Mouse (Mus musculus): Measurements from ENCODE around the gene Cggbp1.

GRCm38 (mm10) chr16:64852441-64852871 is 660 bp downstream of the Cggbp1 start:
- no peak for TF ChIP-seq CTCF (IDR thresholded peaks at IDR 0.05; ENCODE audit: borderline replicate concordance, insufficient read depth, low read length)
- no peak for TF ChIP-seq POLR2A (IDR thresholded peaks at IDR 0.05; ENCODE audit: low read depth, low read length)

Measured in embryonic fibroblast, embryonic 13.5 days (primary cell).